8 mouse cellular contexts compared by ENCODE assay signal in the genomic region with DNA sequence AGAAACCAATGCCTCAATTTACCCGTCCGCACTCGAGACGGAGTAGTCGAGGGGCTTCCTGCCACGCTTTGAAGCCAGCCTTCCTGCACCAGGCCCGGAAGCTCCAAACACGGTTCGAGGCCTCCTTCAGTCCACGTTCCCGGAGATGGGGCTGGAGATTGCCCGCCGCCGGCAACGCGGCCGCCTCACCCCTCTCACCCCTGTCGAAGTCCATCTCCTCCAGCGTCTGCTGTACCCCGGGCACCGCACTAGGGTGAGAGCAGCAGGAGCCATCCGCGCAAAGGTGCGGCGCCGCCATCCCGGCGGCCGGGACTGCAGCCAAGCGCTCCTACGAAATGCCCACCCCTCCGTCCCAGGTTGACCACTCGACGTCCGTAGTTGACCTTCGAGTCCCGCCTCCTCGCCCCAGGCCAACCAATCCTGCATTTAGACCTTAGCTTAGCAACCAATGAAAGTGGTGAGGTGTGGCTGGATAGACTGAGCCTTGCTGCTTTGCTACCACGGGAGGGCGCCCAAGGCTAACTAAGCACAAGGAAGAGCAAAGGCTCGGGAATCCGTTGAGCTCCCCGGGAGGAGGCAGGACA. TPM values are rescaled to one million over a fixed set of nuclear protein-coding genes. Genes with fewer than 3 reads are reported as not detected.
DNase-seq lines count a peak whose midpoint lies in the region; ATAC-seq lines count a peak whose summit lies in the region.

Ankrd39 (minus strand) TSS at position 558 of the 584 bp plus-strand sequence.

- under 1% methylated on average over 43 of the region's 43 CpGs for WGBS in lung, embryonic 16.5 days

- H3K27ac ChIP-seq in lung, embryonic 16.5 days (ENCODE audit: low read length), result peak within 1 kb of the TSS; percentile 75

- H3K9me3 ChIP-seq in lung, embryonic 16.5 days (ENCODE audit: control insufficient read depth, low read length), result no peaks in the 10 kb centered on the region

- H3K9ac ChIP-seq in lung, embryonic 16.5 days (ENCODE audit: low read length), result peak within 1 kb of the TSS; percentile 85

- ATAC-seq in hematopoietic stem cell, adult 5-6 weeks (replicated peaks in 1 of 2; ENCODE audit: insufficient read depth in 1 of 2, low FRiP score in 2 of 2, low TSS enrichment in 1 of 2, low read depth in 1 of 2, poor library complexity in 2 of 2, severe bottlenecking in 2 of 2), result peak; percentile 99
- ATAC-seq in lung, embryonic 16.5 days (ENCODE audit: low read depth), result peak; percentile 97

- H3K4me2 ChIP-seq in lung, embryonic 16.5 days (ENCODE audit: low read depth, low read length), result peak within 1 kb of the TSS; percentile 67

- H3K27me3 ChIP-seq in lung, embryonic 16.5 days (ENCODE audit: control insufficient read depth, insufficient read depth, low read depth, low read length), result no peaks in the 10 kb centered on the region

- peak; percentile 96 for DNase-seq in MEL-GATA-1-ER (ENCODE audit: extremely low read depth, low read depth)
- peak; percentile 97 for DNase-seq in cerebellum, adult 8-10 months
- DNase-seq in forelimb bud, embryonic 11.5 days (ENCODE audit: low read depth, low spot score), result peak; percentile 99
- peak; percentile 99 for DNase-seq in layer of hippocampus, adult 9-10 months (ENCODE audit: low spot score)
- peak; percentile 91 for DNase-seq in ovary, postnatal 10 days (ENCODE audit: low spot score)
- peak; percentile 96 for DNase-seq in thymus, postnatal 10 days (ENCODE audit: low spot score in 2 of 2)

- H3K4me1 ChIP-seq in lung, embryonic 16.5 days (replicated peaks; ENCODE audit: control insufficient read depth, insufficient read depth, low read length), result peaks cover 28% of the 10 kb centered on the region

- H3K36me3 ChIP-seq in lung, embryonic 16.5 days (ENCODE audit: control insufficient read depth, insufficient read depth, low read length), result peaks cover 29% of the 10 kb centered on the region

- peak within 1 kb of the TSS; percentile 83 for H3K4me3 ChIP-seq in lung, embryonic 16.5 days (ENCODE audit: low read length)

RNA-seq across cellular contexts. Expression of gene Ankrd39, which starts in this region (rescaled TPM):
- total RNA-seq in hematopoietic stem cell, adult 5-6 weeks (2017), result 4.7 and 9.0 TPM in 2 replicates
- polyA plus RNA-seq in lung, embryonic 16.5 days (2015; fragmentation: Nextera tagmentation; extraction: Ambion mirVana), result 23.3 and 26.2 TPM in 2 replicates

Comparison
In these comparisons a context has a peak if more than half of its experiments do, and no peak if none do; other contexts are left out.
1. Peak in every context shown above with its lines: DNase-seq, ATAC-seq, H3K4me3 ChIP-seq and H3K27ac ChIP-seq.